Mouse (Mus musculus) gastrocnemius, adult 18-20 months (tissue): ENCODE measurements at regions not wholly inside any gene's neighbourhood (a gene's known extent, or its start where the extent isn't known, plus 50 kb on each side); places are given as distances from the start of the nearest gene placed in this dataset.

Source experiments
- DNase-seq: peaks from one replicate; pipeline ENCODE4 v3.0.0; 2021; ENCODE audit warnings: low spot score

- DNase-seq: no peak
Measured at GRCm38 (mm10) chr6:51329070-51329995, 103.1 kb upstream of the Nfe2l3 start.

GRCm38 (mm10) chr6:51330069-51330706 lies 102.3 kb upstream of the Nfe2l3 start:
- no peak for DNase-seq

- peak; percentile 25 for DNase-seq
Measured at GRCm38 (mm10) chr6:51332841-51333240, 99.6 kb upstream of the Nfe2l3 start.

- peak; percentile 40 for DNase-seq
Measured at GRCm38 (mm10) chr6:51333722-51334360, 98.6 kb upstream of the Nfe2l3 start.

GRCm38 (mm10) chr6:51335314-51335713 lies 97.2 kb upstream of the Nfe2l3 start:
- no peak for DNase-seq

GRCm38 (mm10) chr6:51339301-51339700 lies 93.2 kb upstream of the Nfe2l3 start:
- no peak for DNase-seq

- no peak for DNase-seq
Measured at GRCm38 (mm10) chr6:51347721-51348120, 84.7 kb upstream of the Nfe2l3 start.

- DNase-seq: no peak
Measured at GRCm38 (mm10) chr6:51349771-51350170, 82.7 kb upstream of the Nfe2l3 start.

- no peak for DNase-seq
Measured at GRCm38 (mm10) chr6:51355041-51355440, 77.4 kb upstream of the Nfe2l3 start.

GRCm38 (mm10) chr6:51361611-51362180 lies 70.8 kb upstream of the Nfe2l3 start:
- DNase-seq: no peak

- DNase-seq: peak; percentile 80
Measured at GRCm38 (mm10) chr6:51362475-51363226, 69.8 kb upstream of the Nfe2l3 start.

- no peak for DNase-seq
Measured at GRCm38 (mm10) chr6:51364776-51365175, 67.7 kb upstream of the Nfe2l3 start.

GRCm38 (mm10) chr6:51369771-51370170 lies 62.7 kb upstream of the Nfe2l3 start:
- DNase-seq: no peak

- no peak for DNase-seq
Measured at GRCm38 (mm10) chr6:51372357-51372756, 60.1 kb upstream of the Nfe2l3 start.

- DNase-seq: no peak
Measured at GRCm38 (mm10) chr6:51378436-51378835, 54.0 kb upstream of the Nfe2l3 start.

GRCm38 (mm10) chr6:51379074-51379473 lies 53.4 kb upstream of the Nfe2l3 start:
- no peak for DNase-seq

- peak; percentile 4 for DNase-seq
Measured at GRCm38 (mm10) chr6:51379560-51380274, 52.8 kb upstream of the Nfe2l3 start.

- no peak for DNase-seq
Measured at GRCm38 (mm10) chr6:51380275-51380575, 52.2 kb upstream of the Nfe2l3 start.

GRCm38 (mm10) chr6:51381465-51381864 lies 51.0 kb upstream of the Nfe2l3 start:
- DNase-seq: no peak
